Mouse (Mus musculus): ENCODE data around the gene Ms4a7. TPM values are rescaled to one million over a fixed set of nuclear protein-coding genes. Genes with fewer than 3 reads are reported as not detected.
"Not testable (repeated sequence)": the region's sequence is repeated elsewhere in the genome, so short reads cannot be mapped to it uniquely, and the experiment has no call there.

Ms4a7 gene
- under 1 TPM; 0.37 to 0.41 TPM for total RNA-seq (2021)
- long read RNA-seq, result 0 reads

DNA sequence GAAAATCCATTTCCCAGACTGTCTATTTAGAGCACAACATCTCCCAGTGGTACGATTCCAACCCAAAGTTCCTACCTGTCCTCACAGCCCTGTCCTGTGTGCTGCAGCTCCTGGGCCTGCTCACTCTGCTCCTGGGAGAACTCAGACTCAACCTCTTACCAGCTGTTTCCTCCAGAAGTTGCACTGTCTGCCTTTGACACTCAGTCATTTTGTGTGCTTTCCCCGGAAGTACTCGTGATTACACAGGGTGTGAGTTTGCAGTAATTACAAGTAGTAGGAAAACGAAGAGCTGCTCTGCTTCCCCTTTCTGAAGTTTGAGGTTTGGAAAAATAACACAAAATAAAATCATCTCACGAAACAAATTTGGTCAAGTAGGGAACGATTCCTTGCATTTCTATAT, at the start of gene Ms4a7:
Ms4a7 (minus strand) TSS at position 215 of the 400 bp plus-strand sequence.
- DNase-seq (ENCODE audit: low spot score in 2 of 2), result no peak

DNA sequence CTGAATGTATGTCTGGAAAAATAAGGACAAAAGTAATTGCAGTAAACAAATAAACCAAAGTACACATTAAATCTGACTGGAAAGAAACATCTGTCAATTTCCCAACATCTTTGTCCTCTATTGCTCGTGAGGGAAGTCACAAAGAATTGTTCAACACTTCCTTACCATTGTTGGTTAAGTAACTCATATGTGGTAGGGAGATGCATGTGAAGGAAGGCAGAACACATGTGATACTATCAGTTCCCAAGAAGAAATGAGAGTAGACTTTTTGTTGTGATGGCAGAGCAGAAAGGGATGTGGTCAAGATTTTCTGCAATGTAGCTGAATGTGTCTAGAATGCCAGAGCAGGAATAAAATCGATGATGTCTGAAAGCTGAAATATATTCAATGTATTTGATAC, 40.5 kb upstream of the Ms4a7 start:
- DNase-seq (ENCODE audit: low spot score in 2 of 2), result no peak

DNA sequence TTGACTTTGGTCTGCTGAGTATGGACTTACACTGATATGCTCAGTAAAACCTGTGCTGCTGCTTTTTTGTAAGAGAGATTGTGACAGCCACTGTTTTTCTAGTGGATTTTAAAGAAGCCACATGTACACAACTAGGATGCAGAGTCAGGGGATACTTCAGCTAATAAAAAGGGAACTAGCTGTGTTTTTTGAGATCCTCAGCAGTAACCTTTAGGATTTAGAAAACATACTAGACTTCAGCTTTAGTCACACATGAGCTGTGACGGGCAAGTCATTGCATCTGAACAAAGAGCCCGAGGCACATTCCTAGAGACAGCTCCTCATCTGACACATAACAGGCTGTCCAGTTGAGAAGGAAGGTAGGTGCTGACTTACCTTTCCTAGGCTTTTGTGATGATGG, 39.3 kb upstream of the Ms4a7 start, which contains the start of gene Ms4a4a:
Ms4a4a (plus strand) TSS at position 251 of the 400 bp plus-strand sequence.
- DNase-seq (ENCODE audit: low spot score in 2 of 2), result no peak

DNA sequence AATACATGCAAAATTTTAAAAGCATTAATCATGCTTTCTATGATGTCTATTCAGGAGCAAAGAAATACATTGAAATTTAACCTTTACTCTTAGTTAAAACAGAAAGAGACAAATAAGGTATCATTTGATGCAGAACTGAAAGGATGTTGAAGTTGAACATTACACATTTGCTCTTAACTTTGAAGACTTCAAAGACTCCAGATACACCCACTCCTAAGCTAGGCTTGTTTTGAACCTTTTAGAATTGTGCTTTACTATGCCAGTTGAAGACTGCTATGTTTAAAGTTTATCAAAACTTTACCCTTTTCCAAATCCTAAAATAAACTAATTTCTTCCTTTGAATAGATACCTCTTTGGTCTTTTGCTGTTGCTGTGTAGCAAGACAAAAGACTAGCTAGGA, 35.2 kb upstream of the Ms4a7 start:
- no peak for DNase-seq (ENCODE audit: low spot score in 2 of 2)

DNA sequence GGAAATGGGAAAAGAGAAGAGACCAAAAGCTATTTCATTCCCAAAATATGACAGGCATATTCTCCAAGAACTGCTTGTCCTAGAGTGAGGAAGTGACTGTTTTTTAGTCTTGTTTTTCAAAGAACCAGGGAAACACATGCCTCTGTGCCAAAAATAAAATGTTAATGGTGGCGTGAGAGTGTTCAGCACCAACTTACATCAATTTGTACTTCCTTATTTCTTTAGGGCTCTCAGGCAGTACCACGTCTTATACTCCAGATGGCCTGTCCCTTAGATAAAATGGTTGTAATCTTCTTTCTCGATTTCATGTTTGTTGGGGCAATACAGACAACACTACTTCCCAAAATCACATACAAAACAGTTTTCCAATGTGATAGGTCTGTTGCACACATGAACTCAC, 32.4 kb upstream of the Ms4a7 start:
- DNase-seq (ENCODE audit: low spot score in 2 of 2), result no peak

DNA sequence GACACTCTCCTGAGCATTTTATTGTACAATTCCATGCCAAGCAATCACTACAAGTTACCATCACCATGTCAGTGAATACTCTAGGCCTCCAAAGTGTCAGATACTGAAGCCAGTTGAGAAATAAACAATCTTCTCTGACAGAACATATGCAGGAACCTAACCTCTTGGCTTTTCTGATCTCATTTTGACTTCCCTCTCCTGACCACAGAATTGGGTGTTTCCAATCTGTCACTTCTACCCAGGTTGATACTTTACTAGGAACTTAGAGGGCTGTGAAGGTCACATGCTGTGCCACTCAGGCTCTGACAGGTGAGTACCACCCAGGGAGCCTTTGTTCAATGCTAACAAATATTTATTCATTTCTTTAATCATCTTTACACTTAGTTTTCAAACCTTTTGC, 26.1 kb upstream of the Ms4a7 start:
- DNase-seq (ENCODE audit: low spot score in 2 of 2), result no peak

DNA sequence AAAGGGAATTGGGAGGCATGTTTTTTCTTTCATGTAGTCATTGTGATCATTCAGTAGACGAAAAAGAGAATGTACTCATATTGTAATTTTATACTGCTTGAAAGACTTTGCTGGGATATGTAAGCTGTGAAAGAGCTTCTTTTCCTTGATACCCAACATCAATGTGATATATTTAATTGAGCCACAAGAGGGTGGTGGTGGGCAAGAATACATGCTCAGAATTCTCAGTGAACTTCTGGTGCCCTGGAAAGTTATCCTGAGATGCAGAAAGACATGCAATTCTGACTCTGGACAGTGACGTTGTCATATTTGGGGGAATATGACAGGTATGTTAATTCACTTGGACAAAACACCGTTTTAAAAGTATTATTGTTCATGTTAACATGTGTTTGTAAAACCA, 24.2 kb upstream of the Ms4a7 start:
- DNase-seq (ENCODE audit: low spot score in 2 of 2), result peak in 1 of 2 experiments; percentile 61

DNA sequence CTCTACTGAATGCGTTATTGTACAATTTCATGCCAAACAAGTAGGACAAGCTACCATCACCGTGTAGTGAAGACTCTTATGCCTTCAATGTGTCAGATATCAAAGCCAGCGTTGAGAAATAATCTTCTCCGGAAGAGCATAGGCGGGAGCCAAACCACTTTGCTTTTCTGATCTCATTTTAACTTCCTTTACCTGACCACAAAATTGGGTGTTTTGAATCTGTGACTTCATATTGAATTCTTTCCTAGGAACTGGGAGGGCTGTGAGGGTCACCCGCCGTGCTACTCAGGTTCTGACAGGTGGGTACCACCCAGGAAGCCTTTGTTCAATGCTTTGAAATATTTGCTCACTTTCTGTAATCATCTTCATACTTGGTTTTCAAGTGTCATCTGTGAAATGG, 19.8 kb upstream of the Ms4a7 start:
- no peak for DNase-seq (ENCODE audit: low spot score in 2 of 2)

DNA sequence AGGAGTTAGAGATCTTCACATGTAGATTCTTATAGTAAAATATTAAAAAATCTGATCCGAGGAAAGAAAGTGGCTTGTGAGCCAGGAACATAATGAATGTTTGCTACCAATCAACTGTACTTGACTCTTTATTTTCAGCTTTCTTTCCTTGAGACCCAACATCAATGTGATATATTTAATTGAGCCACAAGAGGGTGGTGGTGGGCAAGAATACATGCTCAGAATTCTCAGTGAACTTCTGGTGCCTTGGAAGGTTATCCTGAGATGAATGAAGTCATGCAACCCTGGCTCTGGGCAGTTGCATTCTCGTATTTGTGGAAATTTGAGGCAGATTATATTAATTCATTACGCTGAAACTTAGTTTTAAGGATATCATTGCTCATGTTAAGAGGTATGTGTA, 15.9 kb upstream of the Ms4a7 start:
- DNase-seq (ENCODE audit: low spot score in 2 of 2), result peak; percentile 7 to 48

DNA sequence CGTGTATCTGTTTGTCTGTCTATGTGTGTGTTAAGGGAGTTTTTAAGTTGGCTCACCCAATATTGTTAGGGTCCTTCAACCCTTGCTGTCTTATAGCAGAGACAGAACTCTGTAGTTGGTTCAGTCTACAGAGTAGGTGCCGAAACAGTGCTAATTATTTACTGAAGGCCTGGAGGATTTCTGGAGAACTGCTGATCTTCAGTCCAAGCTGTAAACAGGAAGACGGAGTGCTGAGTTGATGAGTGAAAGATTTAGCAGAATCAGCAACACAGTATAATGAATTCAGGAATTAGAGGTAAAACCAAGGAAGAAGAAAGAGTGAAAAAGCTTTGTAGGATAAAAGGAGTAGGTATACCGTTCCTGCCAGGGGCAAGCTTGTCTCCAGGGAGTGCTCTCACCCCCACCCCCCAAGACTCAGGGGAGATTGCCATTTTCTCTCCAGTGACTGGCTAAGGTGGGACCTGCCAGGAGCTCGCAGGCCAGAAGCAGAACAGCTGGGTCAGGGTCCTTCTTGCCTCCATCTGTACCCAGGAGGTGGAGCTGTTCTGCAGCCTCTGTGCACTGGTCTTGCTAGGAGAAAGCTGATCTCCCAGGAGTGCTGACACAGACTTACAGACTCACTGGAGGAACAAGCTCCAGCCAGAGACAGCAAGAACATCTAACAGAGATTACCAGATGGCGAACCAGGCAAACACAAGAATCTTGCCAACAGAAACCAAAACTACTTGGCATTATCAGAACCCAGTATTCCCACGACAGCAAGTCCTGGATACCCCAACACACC, 13.9 kb upstream of the Ms4a7 start:
- DNase-seq (ENCODE audit: low spot score in 2 of 2), result peak; percentile 9 to 44

DNA sequence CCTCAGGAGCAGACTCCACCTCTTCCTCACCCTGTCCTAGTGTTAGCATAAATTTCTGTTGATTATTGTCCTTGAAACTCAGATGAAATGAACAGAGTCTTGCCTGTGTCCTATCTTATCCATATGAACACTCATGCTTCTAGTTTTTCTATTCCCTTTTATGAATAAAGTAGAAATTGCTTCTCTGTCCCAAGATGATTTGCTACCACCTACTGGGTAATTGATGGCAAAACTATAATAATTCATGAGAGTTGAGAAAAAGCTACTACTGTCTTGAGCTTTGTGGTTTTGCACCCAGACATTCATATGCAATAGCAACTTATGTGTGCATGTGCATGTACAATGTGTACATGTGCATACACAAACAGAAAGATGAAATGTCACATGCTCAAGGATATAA, 8.0 kb upstream of the Ms4a7 start:
- DNase-seq (ENCODE audit: low spot score in 2 of 2), result no peak

DNA sequence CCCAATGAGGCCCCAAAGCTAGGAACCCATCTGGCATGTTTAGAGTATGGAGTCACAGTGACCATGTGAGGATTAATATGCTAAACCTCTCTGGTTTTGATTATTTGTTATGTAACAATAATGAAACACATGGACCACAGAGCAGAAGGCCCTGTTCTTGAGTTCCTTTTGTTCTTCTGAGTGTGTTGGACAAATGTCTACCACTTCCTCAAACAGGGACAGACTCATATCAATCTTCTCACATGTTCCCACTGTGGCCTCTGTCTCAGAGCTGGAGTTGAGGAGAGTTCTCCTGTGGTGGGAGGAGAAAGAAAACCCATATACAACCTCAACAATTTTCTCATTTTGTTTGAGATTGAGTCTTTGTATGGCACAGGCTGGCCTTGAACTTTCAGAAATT, 7.2 kb upstream of the Ms4a7 start:
- no peak for DNase-seq (ENCODE audit: low spot score in 2 of 2)

DNA sequence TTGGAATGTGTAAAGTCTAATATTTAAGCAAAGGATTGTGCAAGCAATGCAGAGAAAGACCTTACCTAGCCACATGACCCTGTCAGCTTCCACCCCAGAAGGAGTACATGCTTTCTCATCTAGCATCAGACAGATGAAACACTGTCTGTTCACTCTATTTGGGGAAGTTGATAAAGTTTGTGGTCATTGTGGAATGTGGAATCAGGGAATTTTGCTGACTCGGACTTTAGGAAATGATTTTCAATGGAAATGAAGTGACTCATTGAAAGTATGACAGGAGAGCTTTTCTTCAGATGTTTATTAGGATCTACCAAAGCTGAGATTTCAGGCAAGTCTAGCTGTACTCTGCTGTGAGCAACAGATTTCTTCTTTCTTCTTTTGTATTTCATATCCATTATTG, 14.8 kb downstream of the Ms4a7 start:
- DNase-seq (ENCODE audit: low spot score in 2 of 2), result no peak

DNA sequence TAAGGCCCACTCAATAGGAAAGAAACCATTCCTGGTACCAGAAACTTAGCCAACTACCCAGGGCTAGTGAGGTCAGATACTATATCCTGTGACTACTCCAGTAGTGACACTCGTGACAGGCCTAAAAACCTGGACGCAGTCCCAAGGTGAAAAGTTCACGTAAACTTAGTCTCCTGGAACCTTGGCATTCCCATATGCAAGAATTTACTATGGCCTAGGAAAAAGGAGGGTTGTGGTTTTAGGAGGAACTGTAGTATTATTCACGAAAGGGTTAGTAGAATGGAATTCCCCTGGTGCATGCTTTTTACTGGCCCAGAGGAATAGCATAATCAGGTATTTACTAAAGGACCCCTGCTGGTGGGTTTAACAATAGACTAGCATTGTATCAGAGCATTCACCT, 19.2 kb downstream of the Ms4a7 start:
- DNase-seq (ENCODE audit: low spot score in 2 of 2), result no peak

DNA sequence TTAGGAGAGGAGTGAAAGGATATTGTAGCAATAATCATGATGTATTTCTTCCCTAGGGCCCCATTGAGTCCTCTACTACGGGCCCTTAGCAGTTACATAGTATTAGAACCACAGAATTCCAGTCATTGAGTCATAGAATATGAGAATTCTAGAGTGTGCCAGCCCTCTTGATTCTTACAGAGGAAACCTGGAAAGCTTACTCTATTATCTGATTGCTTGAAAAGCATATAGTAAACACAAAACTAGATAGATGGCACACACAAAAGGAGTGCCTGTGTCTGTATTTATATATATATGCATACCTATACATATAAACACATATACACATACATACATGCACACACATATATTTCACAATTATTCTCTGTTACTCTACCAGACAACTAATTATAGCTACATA, 21.6 kb downstream of the Ms4a7 start, which contains the start of gene Ms4a14:
Ms4a14 (minus strand) TSS at position 101 of the 400 bp plus-strand sequence.
- DNase-seq (ENCODE audit: low spot score in 2 of 2), result no peak

DNA sequence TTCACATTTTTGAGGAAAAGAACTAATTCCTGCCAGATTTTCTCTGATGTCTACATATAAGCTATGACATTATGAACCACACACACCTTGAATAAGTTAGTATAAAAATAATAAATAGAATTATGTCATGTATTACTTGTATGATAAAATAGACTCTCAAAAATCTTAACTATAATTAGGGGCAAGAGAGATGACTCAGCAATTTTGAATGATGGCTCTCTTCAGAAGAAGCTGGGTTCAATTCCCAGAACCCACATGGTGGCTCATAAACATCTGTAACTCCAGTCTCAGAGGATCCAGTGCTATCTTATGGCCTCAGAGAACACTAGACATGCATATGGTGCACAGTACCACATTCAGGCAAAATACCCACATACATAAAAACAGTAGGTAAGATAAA, 27.1 kb downstream of the Ms4a7 start:
- DNase-seq (ENCODE audit: low spot score in 2 of 2), result no peak

DNA sequence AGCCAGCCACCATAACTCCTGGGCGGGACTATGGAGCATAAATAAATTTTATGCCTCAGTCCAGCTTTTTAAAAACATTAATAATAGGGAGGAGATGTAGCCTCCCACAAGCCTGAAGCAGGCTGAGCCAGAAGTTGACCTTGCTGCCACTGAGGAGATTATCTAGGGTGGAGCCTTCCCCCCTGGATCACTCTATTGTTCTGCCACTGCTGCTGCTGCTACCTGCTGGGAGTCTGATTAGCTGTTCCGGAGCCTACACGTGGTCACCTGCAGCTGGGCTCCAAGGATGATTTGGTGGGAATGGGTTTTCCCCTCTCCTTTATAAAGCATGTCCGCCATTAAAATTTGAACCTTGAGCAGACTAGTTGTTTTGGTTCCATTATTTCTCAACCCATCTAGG, 36.4 kb downstream of the Ms4a7 start:
- not testable (repeated sequence) for DNase-seq (ENCODE audit: low spot score in 2 of 2)

DNA sequence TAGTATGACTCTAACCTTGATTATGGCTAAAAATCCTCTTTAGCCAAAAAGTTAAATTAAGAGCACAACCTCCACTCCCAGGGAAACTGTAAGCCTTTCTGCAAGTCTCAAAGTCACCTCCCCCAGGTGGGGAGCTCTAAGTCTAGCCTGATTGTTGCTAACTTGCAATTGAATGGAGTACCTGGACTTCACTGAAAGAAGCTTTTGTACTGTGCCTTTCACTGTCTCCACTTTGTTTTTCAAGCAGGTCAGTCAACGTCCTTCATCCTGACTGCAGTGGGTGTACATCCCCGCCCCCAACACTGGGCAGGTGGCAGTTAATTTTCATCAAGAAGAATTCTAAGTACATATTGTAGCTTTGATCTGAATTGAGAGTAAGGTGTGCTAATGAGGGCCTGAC, 37.0 kb downstream of the Ms4a7 start:
- no peak for DNase-seq (ENCODE audit: low spot score in 2 of 2)

DNA sequence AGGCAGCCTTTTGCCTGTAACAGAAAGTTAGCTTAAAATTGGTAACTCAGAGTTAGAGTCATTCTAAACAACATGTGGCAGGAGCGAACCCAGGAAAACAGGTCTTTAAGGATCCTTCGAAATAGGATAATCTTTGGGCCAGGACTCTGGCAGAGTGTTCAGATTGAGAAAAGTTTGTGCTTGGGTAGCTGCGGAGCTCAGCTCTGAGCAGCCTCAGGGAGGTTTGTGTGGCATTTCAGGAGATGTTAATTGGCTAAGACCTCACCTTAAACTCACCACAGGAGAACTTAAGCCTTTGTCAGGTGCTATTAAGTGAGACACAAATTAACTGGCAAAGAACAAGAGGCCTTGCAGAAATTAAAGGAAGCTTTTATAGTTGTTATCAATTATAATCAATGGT, 42.3 kb downstream of the Ms4a7 start:
- not testable (repeated sequence) for DNase-seq (ENCODE audit: low spot score in 2 of 2)

DNA sequence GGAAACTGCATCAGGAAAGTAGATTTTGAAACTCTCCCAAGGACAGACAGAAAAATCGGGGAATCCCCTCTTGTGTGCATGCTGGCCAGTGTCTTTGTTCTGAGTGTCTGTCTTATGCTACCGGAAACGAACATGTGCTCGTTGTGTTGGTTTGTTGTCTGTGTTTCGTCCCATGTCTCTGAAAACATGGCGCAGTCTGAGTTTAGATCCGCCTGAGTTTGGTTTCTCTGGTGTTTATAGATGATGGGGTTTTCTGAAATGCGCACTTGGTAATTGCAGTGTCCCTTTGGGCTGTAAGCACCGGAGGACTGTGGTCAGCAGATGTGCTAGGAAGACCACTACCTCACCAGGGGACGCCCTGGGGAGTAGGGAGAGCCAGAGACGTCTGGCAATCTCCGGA, 43.0 kb downstream of the Ms4a7 start:
- peak in 1 of 2 experiments; percentile 2 for DNase-seq (ENCODE audit: low spot score in 2 of 2)

DNA sequence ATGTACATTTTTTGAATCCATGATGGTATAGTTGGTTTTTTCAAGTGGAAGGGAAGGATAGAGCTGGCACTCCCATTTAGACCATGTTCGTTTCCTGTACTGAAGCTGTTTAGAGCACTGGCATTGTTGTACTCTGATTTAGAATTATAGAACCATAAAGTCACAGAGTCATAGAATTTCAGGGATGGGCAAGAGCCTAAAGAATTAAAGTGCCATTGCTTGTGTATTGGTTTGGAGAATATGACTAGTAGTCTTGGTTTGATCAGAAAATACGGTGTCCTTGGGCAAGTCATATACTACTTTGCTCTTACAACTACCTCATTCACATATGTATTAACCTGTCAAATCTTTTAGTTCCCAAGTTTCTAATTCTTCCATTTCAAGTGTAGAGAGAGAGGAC, 52.2 kb downstream of the Ms4a7 start, which contains the start of gene Ms4a5:
Ms4a5 (minus strand) TSS at position 101 of the 400 bp plus-strand sequence.
- no peak for DNase-seq (ENCODE audit: low spot score in 2 of 2)

DNA sequence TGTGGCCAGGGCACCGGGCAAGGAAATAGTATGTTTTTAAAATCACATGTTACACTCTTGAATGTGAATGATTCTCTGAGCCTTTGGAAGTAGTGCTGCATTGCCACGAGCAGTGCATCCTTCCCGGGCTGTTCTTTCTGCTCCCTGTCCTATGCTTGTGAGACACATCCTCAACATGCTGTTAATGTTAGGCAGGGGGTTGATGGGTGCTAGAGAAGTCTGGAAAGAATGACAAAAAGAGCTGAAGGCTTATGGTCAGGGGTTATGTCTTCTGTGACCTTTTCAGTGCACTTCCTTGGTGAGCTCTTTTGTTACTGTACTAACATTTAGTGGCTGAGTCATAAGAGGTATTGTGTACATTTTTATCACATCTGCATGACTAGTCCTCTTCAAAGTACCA, 55.7 kb downstream of the Ms4a7 start:
- DNase-seq (ENCODE audit: low spot score in 2 of 2), result no peak

DNA sequence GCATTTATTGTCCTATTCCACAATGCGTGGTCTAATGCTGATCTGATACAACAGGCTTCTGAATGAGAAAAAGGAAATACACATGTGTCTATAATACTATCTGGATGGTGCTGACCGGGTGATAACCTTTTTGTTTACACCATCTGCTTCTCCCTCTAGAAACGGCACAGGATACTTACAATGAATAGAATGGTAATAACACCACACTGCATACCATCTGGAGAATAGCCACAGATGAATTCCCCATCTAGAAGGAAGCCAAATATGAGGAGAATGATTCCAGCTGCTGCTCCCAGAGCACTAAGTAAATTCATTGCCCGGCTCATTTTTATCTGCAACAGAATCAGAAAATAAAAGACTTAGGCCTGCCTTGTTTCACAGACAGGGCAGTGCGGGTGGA, 59.5 kb downstream of the Ms4a7 start:
- DNase-seq (ENCODE audit: low spot score in 2 of 2), result no peak

Measured in layer of hippocampus, adult 18-20 months (tissue).